Mouse (Mus musculus) mouse trophoblast stem cell (cell line): Measurements from ENCODE around the gene Dcaf17.

Source experiments
- in situ Hi-C, 2 experiments: fragments of 300-500 bp; cut with MseI, MboI; formaldehyde crosslinking; loops; 2 replicates in 1 of 2; 3 replicates in 1 of 2; pipeline ENCODE4 v1.15.1; 2025

Gene Dcaf17

GRCm38 (mm10) chr2:71055300-71056114, at the start of gene Dcaf17, which contains the start of gene Mettl8:
Gene Dcaf17, plus strand, starts transcription at chr2:71055328.
Gene Mettl8, minus strand, starts transcription at chr2:71055583.
- in situ Hi-C loops, result no loop called here

DNA sequence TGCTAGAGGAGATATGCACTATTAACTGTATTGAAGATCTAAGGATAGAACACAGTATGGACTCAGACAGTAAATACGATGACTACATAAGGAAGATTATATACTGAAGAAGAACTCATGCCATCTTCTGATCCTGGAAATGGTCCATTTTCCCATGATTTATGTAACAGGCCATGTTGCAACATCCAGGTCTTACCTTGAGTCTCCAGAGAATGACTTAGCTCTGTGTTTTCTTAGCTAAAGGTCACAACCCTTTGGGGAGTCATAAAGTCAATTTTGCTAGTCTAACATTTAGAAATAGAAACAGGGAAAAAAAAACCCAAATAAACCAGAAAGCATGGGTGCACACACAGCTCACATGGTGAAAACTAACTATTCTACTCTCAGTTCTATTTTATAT, 43.3 kb upstream of the Dcaf17 start:
- in situ Hi-C loops, result no loop called here

DNA sequence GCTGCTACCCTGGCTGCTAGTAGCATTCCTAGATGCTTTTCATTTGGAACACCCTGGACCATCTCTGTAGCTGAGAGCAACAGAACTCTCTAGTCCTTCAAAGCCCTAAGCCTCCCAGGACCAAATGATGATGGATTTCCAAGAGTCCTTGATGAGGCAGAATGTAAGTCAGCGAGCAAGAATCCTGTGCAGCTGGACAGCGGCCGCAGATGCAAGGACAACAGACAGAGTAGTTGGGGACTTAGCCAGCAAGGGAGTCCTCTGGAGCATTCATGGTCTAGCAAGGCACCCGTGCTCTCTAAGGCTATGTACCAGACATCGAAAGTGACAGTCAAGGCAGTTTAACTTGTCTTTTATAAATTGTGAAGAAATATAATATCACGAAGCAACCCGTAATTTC, 41.6 kb upstream of the Dcaf17 start:
- in situ Hi-C loops, result no loop called here

DNA sequence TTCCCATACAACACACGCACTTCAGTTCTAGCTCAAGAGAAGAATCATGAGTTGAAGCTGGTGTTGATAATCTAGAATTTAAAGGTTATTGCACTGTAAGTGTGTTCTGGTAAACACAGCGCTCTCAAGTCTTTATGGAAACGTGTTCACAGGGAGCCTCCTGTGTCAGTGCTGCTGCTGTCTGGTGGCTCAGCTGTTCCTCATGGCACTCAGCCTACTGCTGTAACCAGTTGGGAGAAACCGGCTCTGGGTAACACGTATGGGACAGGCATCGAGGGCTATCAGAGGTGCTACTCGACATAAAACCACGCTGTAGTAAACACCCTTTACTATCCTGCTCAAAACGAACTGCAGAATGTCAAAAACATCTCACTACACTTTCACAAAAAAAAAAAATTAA, 35.9 kb upstream of the Dcaf17 start:
- in situ Hi-C loops, result no loop called here

GRCm38 (mm10) chr2:71019704-71020375, 35.3 kb upstream of the Dcaf17 start:
- in situ Hi-C loops, result no loop called here

DNA sequence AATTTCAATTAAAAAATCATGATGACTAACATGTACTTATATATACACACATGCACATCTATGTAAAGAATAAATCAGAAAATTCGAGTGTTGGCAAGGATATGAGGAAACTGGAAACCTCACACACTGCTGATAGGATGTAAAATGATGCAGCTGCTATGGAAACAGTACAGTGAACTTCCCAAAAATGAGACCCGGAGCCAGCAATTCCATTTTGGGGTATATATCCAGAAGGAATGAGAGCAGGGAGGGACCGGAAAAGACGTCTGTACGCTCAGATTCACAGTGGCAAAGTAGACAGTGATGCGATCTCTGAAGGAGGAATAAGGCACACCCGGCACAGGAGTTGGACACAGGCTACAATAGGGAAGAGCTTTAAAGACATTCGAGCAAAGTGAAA, 34.5 kb upstream of the Dcaf17 start:
- in situ Hi-C loops, result no loop called here

- in situ Hi-C loops, result no loop called here
These were observed 32.1 kb upstream of the Dcaf17 start for GRCm38 (mm10) chr2:71022991-71023390.

DNA sequence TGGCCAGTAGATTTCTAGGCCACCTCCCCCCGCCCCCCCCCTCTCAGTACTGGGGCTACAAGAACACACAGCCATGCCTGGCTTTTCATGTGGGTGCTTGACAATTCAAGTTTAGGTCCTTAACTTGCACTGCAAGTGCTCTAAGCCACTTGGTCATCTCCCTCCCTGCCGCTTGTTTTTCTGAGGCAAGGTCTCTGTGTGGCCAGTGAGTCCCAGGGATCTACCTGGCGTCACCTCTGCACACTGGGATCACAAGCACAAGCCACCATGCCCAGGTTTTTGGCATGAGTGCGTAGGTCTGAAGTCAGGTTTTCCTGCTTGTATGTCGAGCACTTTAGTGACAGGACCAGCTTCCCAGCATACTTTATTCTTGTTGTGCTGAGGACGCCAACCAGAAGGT, 31.1 kb upstream of the Dcaf17 start:
- in situ Hi-C loops, result no loop called here

DNA sequence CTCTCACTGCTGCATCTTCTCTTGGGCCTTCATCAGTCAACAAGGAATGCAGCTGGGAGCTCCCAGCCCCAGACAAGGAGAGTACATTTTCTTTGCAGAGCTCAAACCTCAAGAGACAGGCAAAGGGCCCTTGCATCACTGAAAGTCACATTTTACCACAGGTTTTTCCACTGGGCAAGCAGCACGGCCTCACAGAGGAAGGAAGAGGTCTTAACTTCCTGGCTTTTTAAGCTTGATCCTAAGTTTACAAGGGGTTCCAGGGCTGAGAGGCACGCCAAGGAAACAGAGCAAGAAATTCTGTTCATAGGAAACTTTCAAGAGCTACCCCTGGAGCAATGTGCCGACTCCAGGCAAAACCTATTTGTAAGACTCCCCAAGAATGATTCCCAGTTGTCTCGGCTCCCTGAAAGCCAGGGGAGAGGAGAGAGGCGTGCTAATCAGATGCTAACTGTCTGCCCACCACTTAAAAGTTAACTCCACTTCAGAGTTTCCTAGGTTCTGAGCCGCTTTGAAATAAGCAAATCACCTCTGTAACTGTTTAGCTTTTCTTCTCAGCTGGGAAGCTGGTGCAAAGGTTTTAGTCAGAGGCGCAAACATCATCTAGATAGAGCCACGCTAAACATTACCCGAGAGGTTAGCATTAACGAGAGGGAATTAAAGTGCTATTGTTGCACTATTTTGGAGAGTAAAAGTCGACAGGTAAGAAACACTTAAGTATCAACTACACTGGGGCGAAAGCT, 29.4 kb upstream of the Dcaf17 start:
- in situ Hi-C loops, result loop anchor here in 1 of 2 experiments (25.0 kb wide), 2 partner anchors 238 to 313 kb away; no protein-coding TSS in a partner anchor

DNA sequence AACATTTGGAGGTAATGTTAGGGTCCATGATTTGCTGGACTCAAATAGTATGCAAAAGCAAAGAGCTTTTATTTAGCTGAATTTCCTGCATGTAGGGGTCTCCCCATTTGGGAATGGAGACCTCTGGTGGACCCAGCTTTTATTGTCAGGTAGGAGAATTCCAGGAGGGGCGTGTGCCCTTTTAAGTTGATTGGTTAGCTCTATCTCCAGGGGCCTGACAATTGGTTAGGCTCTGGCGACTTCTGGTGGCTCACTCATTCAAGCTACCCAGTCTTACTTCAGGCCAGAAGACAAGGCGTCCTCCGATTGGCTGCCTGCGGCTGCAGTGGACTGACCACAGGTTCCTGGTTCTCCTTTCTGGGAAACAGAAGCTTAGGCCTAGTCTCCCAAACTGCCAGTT, 28.3 kb upstream of the Dcaf17 start:
- in situ Hi-C loops, result loop anchor here in 1 of 2 experiments (25.0 kb wide), 2 partner anchors 239 to 314 kb away; no protein-coding TSS in a partner anchor

DNA sequence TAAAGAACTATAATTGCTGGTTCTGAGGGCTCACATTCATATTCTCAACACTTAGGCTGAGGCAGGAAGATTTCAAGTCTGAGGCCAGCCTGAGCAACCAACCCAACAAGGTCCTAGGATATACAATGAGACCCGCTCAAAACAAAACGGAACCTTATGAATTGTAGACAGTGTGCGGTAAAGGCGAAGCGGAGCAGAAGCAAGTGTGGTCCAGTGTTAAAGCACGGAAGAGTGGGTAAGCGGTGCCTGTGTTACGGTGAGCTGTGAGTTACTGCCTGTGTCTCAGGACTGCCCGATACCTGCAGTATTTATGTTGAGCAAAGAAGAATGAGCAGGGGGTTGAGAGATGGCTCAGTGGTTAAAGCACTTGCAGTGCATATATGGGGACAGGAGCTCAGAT, 27.5 kb upstream of the Dcaf17 start:
- in situ Hi-C loops, result loop anchor here in 1 of 2 experiments (25.0 kb wide), 2 partner anchors 240 to 315 kb away; no protein-coding TSS in a partner anchor

DNA sequence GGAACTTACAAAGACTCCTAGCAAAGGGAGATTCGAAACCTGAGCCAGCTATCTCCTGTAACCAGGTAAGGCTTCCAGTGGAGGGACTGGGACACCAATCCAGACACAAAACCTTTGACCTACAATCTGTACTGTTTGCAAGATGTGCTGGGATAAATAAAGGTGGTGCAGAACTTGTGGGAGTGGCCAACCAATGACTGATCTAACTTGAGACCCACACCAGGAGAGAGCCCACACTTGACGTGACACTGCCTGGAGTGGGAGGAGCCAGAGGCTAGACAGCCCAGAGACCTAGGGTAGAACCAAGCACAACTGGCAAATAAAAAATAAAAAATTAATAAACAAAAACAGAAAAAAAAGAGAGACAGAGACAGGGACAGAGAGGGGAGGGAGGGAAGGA, 24.5 kb upstream of the Dcaf17 start:
- in situ Hi-C loops, result loop anchor here in 1 of 2 experiments (25.0 kb wide), 2 partner anchors 243 to 318 kb away; no protein-coding TSS in a partner anchor

DNA sequence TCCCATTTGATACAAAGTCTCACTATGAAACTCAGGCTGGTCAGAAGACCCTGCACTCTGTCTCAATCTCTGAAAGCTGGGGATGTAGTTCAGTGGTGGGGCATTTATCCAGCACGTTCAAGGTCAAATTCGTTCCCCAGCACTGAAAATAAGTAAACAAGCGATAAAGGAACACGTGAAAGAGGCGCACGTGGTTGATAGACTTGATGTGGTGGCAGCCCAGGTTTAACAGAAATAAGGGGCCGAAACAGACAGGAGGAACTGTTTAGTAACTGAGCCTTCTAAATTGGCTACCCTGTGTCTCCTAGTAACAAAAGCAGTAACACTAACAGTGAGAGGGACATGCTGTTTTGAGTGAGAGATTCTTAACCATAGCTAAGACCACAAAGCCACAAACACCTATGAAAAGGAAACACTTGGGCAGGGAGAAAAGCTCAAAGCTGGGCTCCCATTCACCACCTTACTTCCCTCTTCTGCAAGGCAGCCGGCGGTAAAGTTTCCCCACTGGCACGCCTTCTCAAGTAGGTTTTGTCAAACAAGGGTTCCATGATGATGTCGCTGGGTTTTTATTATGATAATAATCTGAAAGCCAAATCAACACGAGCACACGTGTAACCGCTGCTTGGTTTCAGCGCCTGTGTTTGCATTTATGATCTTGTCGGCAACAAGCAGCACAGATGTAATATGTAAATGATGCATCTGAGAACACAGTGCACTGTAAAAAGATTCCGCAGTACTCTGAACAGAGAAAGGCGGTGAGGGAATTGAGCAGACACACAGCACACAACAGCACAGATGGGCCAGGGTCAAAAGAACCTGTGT, 22.9 kb upstream of the Dcaf17 start:
- in situ Hi-C loops, result loop anchor here in 1 of 2 experiments (25.0 kb wide), 2 partner anchors 245 to 320 kb away; no protein-coding TSS in a partner anchor

DNA sequence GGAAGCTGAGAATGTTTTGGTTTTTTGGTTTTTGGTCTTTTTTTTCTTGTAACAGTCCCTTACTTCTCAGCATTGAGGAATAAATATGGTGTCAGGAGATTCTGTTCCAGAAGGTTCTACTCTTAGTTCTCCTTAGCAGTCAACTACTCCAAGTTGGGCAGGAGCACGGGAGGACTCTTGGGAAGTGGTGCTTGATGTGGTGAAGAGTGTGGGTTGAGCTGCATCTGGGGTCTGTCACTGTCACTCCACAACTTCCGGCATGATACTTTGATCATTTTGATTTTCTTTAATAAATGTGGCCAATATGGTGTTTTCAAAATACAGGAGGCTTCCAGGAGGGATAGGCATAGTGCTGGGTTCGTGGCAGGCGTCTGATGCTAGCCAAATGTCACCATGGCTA, 22.1 kb upstream of the Dcaf17 start:
- in situ Hi-C loops, result loop anchor here in 1 of 2 experiments (25.0 kb wide), 2 partner anchors 246 to 321 kb away; no protein-coding TSS in a partner anchor

DNA sequence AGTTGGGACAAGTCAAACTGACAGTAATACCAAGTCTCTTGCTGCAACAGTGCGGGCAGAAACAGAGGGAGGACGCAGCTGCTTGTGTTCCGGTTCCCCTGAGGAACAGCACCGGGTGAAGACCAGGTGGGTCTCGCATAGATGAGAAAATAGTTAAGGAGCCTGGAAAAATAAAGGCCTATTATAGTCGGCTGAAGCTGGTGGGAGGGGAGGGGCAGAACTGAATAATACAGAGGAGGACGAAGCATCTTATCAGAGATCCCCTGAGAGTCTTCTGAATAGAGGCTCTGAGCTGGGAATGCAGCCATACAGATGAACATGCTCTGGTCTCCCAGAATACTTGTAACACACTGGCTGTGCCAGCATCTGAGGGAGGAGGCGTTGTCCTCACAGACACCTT, 21.1 kb upstream of the Dcaf17 start:
- in situ Hi-C loops, result loop anchor here in 1 of 2 experiments (25.0 kb wide), 2 partner anchors 247 to 322 kb away; no protein-coding TSS in a partner anchor

GRCm38 (mm10) chr2:71037447-71037846, 17.7 kb upstream of the Dcaf17 start:
- in situ Hi-C loops, result loop anchor here in 1 of 2 experiments (25.0 kb wide), 2 partner anchors 250 to 325 kb away; no protein-coding TSS in a partner anchor

DNA sequence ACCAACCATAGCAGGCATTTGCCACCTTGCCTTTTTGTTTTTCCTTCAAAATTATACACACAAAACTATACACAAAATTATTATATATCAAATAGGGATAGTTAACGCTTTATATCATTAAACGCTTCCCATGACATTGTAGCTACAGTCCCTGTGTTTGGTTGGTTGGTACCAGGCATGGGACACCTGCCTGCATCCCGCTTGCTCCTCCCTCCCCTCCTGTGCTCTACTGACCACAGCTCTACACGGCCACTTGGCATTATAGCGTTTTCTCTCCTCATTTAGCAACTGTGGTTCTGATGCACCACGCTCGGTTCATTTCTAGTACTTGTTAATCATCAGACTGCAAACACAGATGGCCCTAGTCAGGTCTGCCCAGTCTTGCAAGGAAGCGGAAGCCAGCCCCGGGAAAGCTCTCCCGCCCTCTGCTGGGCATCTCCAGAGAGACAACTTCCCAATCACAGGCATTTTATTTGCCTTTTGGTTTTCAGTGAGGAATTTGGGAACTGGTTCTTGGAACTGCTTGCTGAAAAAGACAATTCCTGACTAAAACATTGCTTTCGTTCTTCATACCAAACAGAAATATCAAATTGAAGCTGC, 15.5 kb upstream of the Dcaf17 start:
- in situ Hi-C loops, result loop anchor here (10.0 to 25.0 kb wide), 3 partner anchors 252 to 335 kb away; no protein-coding TSS in a partner anchor

DNA sequence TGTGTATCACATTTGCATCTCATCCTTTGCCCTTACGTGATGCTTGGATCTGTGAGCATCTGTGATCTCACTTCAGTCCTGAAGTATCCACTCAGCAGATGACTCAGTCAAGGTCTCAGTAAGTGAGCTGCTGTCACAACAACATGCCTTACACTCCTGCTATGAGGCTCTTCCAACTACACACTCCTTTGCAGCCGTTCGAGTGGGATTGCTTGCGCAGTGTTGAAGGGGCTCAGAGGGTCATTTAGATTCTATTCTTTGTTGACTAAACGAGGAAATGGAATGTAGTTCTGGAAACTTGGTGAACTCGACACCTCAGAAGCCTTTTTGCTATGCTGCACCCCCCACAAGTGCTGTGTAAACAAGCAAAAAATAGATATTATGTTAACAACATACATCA, 9.0 kb upstream of the Dcaf17 start:
- in situ Hi-C loops, result loop anchor here (10.0 to 25.0 kb wide), 3 partner anchors 259 to 341 kb away; no protein-coding TSS in a partner anchor

- in situ Hi-C loops, result loop anchor here (10.0 to 25.0 kb wide), 3 partner anchors 260 to 342 kb away; no protein-coding TSS in a partner anchor
These were observed 8.3 kb upstream of the Dcaf17 start for GRCm38 (mm10) chr2:71046751-71047320.
